Mouse (Mus musculus) forebrain, postnatal 0 days (tissue): ENCODE measurements at regions not wholly inside any gene's neighbourhood (a gene's known extent, or its start where the extent isn't known, plus 50 kb on each side); places are given as distances from the start of the nearest gene placed in this dataset.

Experiments
- ATAC-seq: fragments of 200-750 bp; cut with Nextera tagmentation; 2 replicates; pipeline ENCODE4 v1.8.0; 2017; ENCODE audit warnings: mild to moderate bottlenecking, moderate library complexity
- DNase-seq: peaks from one replicate; pipeline ENCODE4 v3.0.0-alpha.2; 2015
- H3K27ac ChIP-seq: fragments of 300-500 bp; sonication (generic); 2 replicates; pipeline ENCODE4 v1.5.1; 2014; ENCODE audit warnings: low read depth, mild to moderate bottlenecking, antibody characterized with exemption, low read length, moderate library complexity, mixed read lengths
- H3K27me3 ChIP-seq: fragments of 300-500 bp; sonication (generic); 2 replicates; pipeline ENCODE4 v1.6.1; 2014; ENCODE audit warnings: mild to moderate bottlenecking, low read length, mixed read lengths; ENCODE audit not compliant: insufficient read depth
- H3K36me3 ChIP-seq: fragments of 300-500 bp; sonication (generic); 2 replicates; pipeline ENCODE4 v1.6.1; 2014; ENCODE audit warnings: mild to moderate bottlenecking, moderate library complexity; ENCODE audit not compliant: insufficient read depth
- H3K4me1 ChIP-seq: fragments of 300-500 bp; sonication (generic); 2 replicates; pipeline ENCODE4 v1.6.1; 2014; ENCODE audit warnings: antibody characterized with exemption; ENCODE audit not compliant: insufficient read depth
- H3K4me2 ChIP-seq: fragments of 300-500 bp; sonication (generic); 2 replicates; pipeline ENCODE4 v1.6.1; 2014; ENCODE audit warnings: low read depth, mild to moderate bottlenecking, moderate library complexity
- H3K4me3 ChIP-seq: fragments of 300-500 bp; sonication (generic); 2 replicates; pipeline ENCODE4 v1.5.1; 2014; ENCODE audit warnings: low read depth, low read length, mixed read lengths
- H3K9ac ChIP-seq: fragments of 300-500 bp; sonication (generic); 2 replicates; pipeline ENCODE4 v1.6.1; 2014; ENCODE audit warnings: mild to moderate bottlenecking
- H3K9me3 ChIP-seq: fragments of 300-500 bp; sonication (generic); 2 replicates; pipeline ENCODE4 v1.6.1; 2016; ENCODE audit warnings: low read length
- CTCF ChIP-seq: sonication (generic); IDR thresholded peaks from 2 replicates; pipeline ENCODE4 v1.5.1; 2016; ENCODE audit warnings: antibody characterized with exemption, control low read depth, low read depth
- WGBS: fragments of 180-500 bp; shearing (Covaris S2); extraction: QIAGEN DNeasy Blood & Tissue Kit; methylation state at CpG from one replicate; pipeline ENCODE4 v1.1.7; 2014; 5-methylcytosine and 5-hydroxymethylcytosine counted together
- microRNA-seq, 2 experiments: library from miRNA; unstranded; fragments of <30 nt; microRNA quantifications; one replicate each; pipeline ENCODE4; 2016

DNA sequence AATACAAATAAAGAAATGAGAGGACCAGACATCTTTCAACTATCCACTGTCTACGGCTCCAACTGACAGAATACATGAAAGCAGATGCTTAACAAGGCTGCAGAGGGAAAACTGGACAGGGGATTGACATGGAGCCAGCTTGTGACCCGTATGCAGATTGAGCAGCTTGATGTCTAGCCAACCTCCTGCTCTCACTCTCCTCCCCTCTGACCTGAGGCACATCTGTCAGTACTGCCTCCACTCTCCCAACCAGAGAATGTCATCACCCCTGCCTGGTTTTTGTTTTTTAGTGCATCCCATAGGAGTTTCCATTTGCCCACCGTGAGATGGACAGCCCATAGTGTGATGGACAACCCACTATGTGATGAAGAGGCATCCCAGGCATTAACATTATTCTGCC, 252.2 kb downstream of the S1pr1 start:
- ATAC-seq: no peak
- WGBS: 65% methylated on average over 3 of the region's 3 CpGs

More for the DNA sequence above, 252.2 kb downstream of the S1pr1 start:
- Histone ChIP-seq H3K36me3 (no peaks in the 10 kb centered on the region), H3K4me3 (no peak overlapping the region), H3K4me2 (no peak overlapping the region), H3K9me3 (no peaks in the 10 kb centered on the region), H3K9ac (no peak overlapping the region), H3K27me3 (no peaks in the 10 kb centered on the region), H3K27ac (no peak overlapping the region), H3K4me1 (no peaks in the 10 kb centered on the region)
- DNase-seq: no peak
- TF ChIP-seq CTCF: no peak

Small RNA genes lying in the stretch of these regions (microRNA-seq; reads per million reads assigned to microRNA genes)
- gene Gm25347: 0 reads per million in 2 experiments
